Comparison of ENCODE assay signal across 9 mouse cellular contexts in the genomic region with DNA sequence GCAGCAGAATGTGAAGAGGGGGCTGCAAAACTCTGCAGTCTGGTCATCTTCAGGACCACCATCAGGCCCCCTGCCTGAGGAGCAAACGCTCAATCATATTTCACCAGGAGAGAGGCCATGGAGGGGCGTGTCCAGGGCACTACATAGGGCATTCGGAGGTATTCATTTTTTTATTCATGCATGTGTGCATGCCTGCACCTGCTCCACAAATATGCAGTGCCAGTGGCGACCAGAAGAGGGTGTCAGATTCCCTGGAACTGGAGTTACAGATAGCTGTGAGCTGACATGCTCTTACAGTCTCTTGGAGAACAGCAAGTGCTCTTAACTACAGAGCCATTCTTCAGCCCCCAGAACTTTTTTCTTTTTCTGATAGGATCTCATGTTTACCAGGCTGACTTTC. TPM values are rescaled to one million over a fixed set of nuclear protein-coding genes. Genes with fewer than 3 reads are reported as not detected.
DNase-seq lines count a peak whose midpoint lies in the region; ATAC-seq lines count a peak whose summit lies in the region.
"Had no signal": no experiment of that assay in that cellular context is flagged by ENCODE, and none has a peak within 500 bp of the region (broad histone marks: within the 10 kb centered on the region; RNA-seq: fewer than 3 reads in every experiment).

No protein-coding gene starts in this region.

- intact Hi-C loops in gastrocnemius, postnatal 36 days (cut with DNase I) = no loop called here

- H3K9me3 ChIP-seq in hindbrain, embryonic 10.5 days = no peaks in the 10 kb centered on the region
- H3K9me3 ChIP-seq: limb, embryonic 15.5 days had no signal

- H3K4me3 ChIP-seq in hindbrain, embryonic 10.5 days = no peak overlapping the region
- H3K4me3 ChIP-seq: limb, embryonic 15.5 days had no signal

- peak; percentile 76 for ATAC-seq in megakaryocyte progenitor cell, adult 5-6 weeks (replicated peaks; ENCODE audit: poor library complexity)

- no peaks in the 10 kb centered on the region for H3K27me3 ChIP-seq in hindbrain, embryonic 10.5 days (ENCODE audit: insufficient read depth, poor library complexity, severe bottlenecking)
- H3K27me3 ChIP-seq: limb, embryonic 15.5 days had no signal

- no peaks in the 10 kb centered on the region for H3K36me3 ChIP-seq in hindbrain, embryonic 10.5 days
- H3K36me3 ChIP-seq: limb, embryonic 15.5 days had no signal

- peaks cover 2% of the 10 kb centered on the region for H3K4me1 ChIP-seq in hindbrain, embryonic 10.5 days (replicated peaks)
- H3K4me1 ChIP-seq: limb, embryonic 15.5 days had no signal

- H3K27ac ChIP-seq in hindbrain, embryonic 10.5 days = no peak overlapping the region
- H3K27ac ChIP-seq: limb, embryonic 15.5 days had no signal

- WGBS in hindbrain, embryonic 10.5 days = 35% methylated on average over 4 of the region's 4 CpGs

- DNase-seq in gastrocnemius, adult 18-20 months (ENCODE audit: low spot score) = peak; percentile 28
- DNase-seq in gastrocnemius, postnatal 36 days = no peak
- DNase-seq in R1 (ENCODE audit: low read depth, low spot score) = peak; percentile 70
- peak; percentile 77 for DNase-seq in embryo, embryonic 10 days (ENCODE audit: low spot score)
- peak; percentile 76 for DNase-seq in hindbrain, embryonic 10.5 days (ENCODE audit: low spot score)
- peak; percentile 48 for DNase-seq in left cerebral cortex, adult 11 months (ENCODE audit: low spot score)
- peak; percentile 45 to 57 for DNase-seq in spleen, postnatal 14 days (ENCODE audit: low spot score in 2 of 2)

RNA-seq across cellular contexts. Expression of gene Gpr6, which starts 56.4 kb away (rescaled TPM):
- total RNA-seq in gastrocnemius, adult 18-20 months (2021) = not detected
- total RNA-seq in gastrocnemius, postnatal 36 days (2021) = not detected
- not detected in 2 replicates for polyA plus RNA-seq in hindbrain, embryonic 10.5 days (2016; fragmentation: Nextera tagmentation; extraction: Ambion mirVana)
- total RNA-seq in megakaryocyte progenitor cell, adult 5-6 weeks (2015) = not detected in 2 replicates
- total RNA-seq in megakaryocyte progenitor cell, adult 5-6 weeks (2017) = not detected in 2 replicates
- polyA plus RNA-seq: limb, embryonic 15.5 days had no signal

Comparison
In these comparisons a context has a peak if more than half of its experiments do, and no peak if none do; other contexts are left out.
1. DNase-seq: peak in gastrocnemius, adult 18-20 months (single experiment), R1 (single experiment), embryo, embryonic 10 days (single experiment), hindbrain, embryonic 10.5 days (single experiment), left cerebral cortex, adult 11 months (single experiment) and spleen, postnatal 14 days (2 of 2); none in gastrocnemius, postnatal 36 days (0 of 2).